Mouse (Mus musculus): ENCODE measurements at regions not wholly inside any gene's neighbourhood (a gene's known extent, or its start where the extent isn't known, plus 50 kb on each side); places are given as distances from the start of the nearest gene placed in this dataset.

- TF ChIP-seq USF1 (IDR thresholded peaks at IDR 0.05; ENCODE audit: low read depth) = no peak
- TF ChIP-seq MYOD1 (IDR thresholded peaks at IDR 0.05; ENCODE audit: control insufficient read depth, insufficient read length, low read depth) = no peak
- TF ChIP-seq CTCF (IDR thresholded peaks at IDR 0.05; ENCODE audit: control insufficient read depth, insufficient read depth, insufficient read length) = no peak
- TF ChIP-seq CEBPB (IDR thresholded peaks at IDR 0.05; ENCODE audit: low read depth) = no peak
These were observed 120.4 kb upstream of the Rxylt1 start for GRCm38 (mm10) chr10:122217594-122217993.

Measured in C2C12 (cell line).